Mouse (Mus musculus): ENCODE measurements at regions not wholly inside any gene's neighbourhood (a gene's known extent, or its start where the extent isn't known, plus 50 kb on each side); places are given as distances from the start of the nearest gene placed in this dataset.
"Not testable (repeated sequence)": the region's sequence is repeated elsewhere in the genome, so short reads cannot be mapped to it uniquely, and the experiment has no call there.

- Histone ChIP-seq H3K27ac (replicated peaks; ENCODE audit: low read depth, low read length) (no peak overlapping the region), H3K4me3 (ENCODE audit: insufficient read depth, low read depth, low read length) (no peak overlapping the region), H3K4me1 (ENCODE audit: control insufficient read depth, insufficient read depth, insufficient read length, low read length) (no peaks in the 10 kb centered on the region)
Observed at GRCm38 (mm10) chr12:16384396-16384795, 226.4 kb downstream of the Lpin1 start.

DNA sequence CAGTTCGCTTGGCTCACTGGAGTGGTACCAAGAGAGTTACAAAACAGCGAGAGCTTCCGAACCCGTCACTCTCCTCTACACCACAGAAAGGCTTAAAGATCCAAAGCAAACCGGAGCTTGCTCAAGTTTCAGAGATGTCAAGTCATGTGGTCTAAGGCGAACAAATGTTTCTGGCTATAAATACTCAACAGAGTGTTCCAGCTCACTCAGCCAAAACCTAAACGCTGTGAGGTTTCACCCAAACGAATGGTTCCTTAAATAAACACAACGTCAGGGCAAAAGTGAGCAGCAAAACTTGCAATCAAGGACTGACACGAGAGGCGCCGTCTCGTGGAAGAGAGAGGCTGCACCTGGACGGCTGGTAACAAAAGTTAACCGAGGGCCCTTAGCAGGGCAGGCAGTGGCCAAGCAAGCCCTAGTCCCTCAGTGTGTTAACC is 227.2 kb downstream of the Lpin1 start:
- Histone ChIP-seq H3K4me1 (ENCODE audit: control insufficient read depth, insufficient read depth, insufficient read length, low read length) (no peaks in the 10 kb centered on the region), H3K4me3 (ENCODE audit: insufficient read depth, low read depth, low read length) (no peak overlapping the region), H3K27ac (replicated peaks; ENCODE audit: low read depth, low read length) (no peak overlapping the region)

- no peak overlapping the region for H3K4me3 ChIP-seq (ENCODE audit: insufficient read depth, low read depth, low read length)
- no peak overlapping the region for H3K27ac ChIP-seq (replicated peaks; ENCODE audit: low read depth, low read length)
- H3K4me1 ChIP-seq (ENCODE audit: control insufficient read depth, insufficient read depth, insufficient read length, low read length) = no peaks in the 10 kb centered on the region
Observed at GRCm38 (mm10) chr12:16382417-16382988, 228.3 kb downstream of the Lpin1 start.

GRCm38 (mm10) chr12:16381026-16381425 is 229.7 kb downstream of the Lpin1 start:
- Histone ChIP-seq H3K27ac (replicated peaks; ENCODE audit: low read depth, low read length) (no peak overlapping the region), H3K4me3 (ENCODE audit: insufficient read depth, low read depth, low read length) (no peak overlapping the region), H3K4me1 (ENCODE audit: control insufficient read depth, insufficient read depth, insufficient read length, low read length) (no peaks in the 10 kb centered on the region)

GRCm38 (mm10) chr12:16380346-16380745 is 230.4 kb downstream of the Lpin1 start:
- no peak overlapping the region for H3K4me3 ChIP-seq (ENCODE audit: insufficient read depth, low read depth, low read length)
- H3K4me1 ChIP-seq (ENCODE audit: control insufficient read depth, insufficient read depth, insufficient read length, low read length) = no peaks in the 10 kb centered on the region
- no peak overlapping the region for H3K27ac ChIP-seq (replicated peaks; ENCODE audit: low read depth, low read length)

DNA sequence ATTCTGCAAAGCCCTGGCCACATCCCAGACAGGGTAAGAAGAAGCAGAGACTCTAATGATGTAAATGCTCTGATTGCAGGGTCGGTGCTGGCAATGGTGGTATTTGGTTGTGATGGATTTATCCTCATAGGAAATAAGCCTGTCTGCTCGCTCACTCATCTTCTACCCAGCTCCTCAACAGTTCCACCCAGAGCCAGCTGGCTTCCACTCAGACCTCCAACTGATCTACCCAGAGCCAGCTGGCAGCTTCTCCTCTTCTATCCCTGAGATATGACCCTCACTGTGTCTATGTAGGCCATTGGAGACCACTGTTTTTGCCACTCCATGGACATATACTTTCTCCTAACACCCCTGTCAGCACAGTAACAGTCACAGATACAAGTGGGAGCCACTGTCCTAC is 231.4 kb downstream of the Lpin1 start:
- no peaks in the 10 kb centered on the region for H3K4me1 ChIP-seq (ENCODE audit: control insufficient read depth, insufficient read depth, insufficient read length, low read length)
- no peak overlapping the region for H3K27ac ChIP-seq (replicated peaks; ENCODE audit: low read depth, low read length)
- H3K4me3 ChIP-seq (ENCODE audit: insufficient read depth, low read depth, low read length) = no peak overlapping the region

- no peak overlapping the region for H3K27ac ChIP-seq (replicated peaks; ENCODE audit: low read depth, low read length)
- H3K4me3 ChIP-seq (ENCODE audit: insufficient read depth, low read depth, low read length) = no peak overlapping the region
- no peaks in the 10 kb centered on the region for H3K4me1 ChIP-seq (ENCODE audit: control insufficient read depth, insufficient read depth, insufficient read length, low read length)
Observed at GRCm38 (mm10) chr12:16378501-16378900, 232.3 kb downstream of the Lpin1 start.

GRCm38 (mm10) chr12:16374331-16374996 is 236.3 kb downstream of the Lpin1 start:
- no peak overlapping the region for H3K27ac ChIP-seq (replicated peaks; ENCODE audit: low read depth, low read length)
- no peak overlapping the region for H3K4me3 ChIP-seq (ENCODE audit: insufficient read depth, low read depth, low read length)

DNA sequence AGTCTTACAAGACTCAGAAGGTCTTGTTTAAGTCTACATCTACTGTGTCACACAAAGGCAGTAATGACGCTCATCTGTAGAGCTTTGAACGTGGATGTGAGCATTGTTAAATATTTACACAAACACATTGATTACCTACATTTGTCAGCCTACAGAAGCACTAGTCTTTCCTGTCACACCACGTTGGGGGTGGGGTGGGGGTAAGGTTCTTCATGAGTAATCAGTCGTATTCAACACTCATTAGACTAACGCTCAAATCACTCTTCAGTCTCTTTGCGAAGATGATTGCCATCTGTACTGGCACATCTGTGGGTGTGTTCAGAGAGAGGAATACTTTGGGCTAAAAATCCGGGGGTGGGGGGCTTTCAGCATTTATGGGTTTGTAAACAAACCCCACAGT is 240.7 kb downstream of the Lpin1 start:
- no peak overlapping the region for H3K27ac ChIP-seq (replicated peaks; ENCODE audit: low read depth, low read length)
- no peaks in the 10 kb centered on the region for H3K4me1 ChIP-seq (ENCODE audit: control insufficient read depth, insufficient read depth, insufficient read length, low read length)
- H3K4me3 ChIP-seq (ENCODE audit: insufficient read depth, low read depth, low read length) = no peak overlapping the region

More at GRCm38 (mm10) chr12:16374331-16374996, 236.3 kb downstream of the Lpin1 start:
- H3K4me1 ChIP-seq (ENCODE audit: control insufficient read depth, insufficient read depth, insufficient read length, low read length) = no peaks in the 10 kb centered on the region

DNA sequence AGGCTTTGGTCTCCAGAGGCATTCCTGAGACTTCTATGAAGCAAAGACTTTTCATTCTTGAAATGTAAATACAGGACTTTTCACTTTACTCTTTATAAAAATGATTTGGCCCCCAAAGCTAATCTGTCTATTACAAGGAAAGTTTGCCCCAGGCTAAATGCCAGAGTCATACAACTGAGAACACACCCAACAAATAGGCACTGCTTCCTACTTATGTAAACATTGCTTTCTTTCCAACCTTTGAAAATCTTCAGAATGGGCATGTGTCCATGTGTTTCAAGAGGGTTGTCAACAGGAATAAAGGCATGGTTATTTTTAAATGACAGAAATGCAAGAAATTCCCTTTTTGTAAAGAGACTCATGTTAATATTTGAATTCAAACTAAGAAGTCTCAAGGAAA is 248.4 kb downstream of the Lpin1 start:
- H3K4me1 ChIP-seq (ENCODE audit: control insufficient read depth, insufficient read depth, insufficient read length, low read length) = no peaks in the 10 kb centered on the region
- no peak overlapping the region for H3K4me3 ChIP-seq (ENCODE audit: insufficient read depth, low read depth, low read length)
- H3K27ac ChIP-seq (replicated peaks; ENCODE audit: low read depth, low read length) = no peak overlapping the region

DNA sequence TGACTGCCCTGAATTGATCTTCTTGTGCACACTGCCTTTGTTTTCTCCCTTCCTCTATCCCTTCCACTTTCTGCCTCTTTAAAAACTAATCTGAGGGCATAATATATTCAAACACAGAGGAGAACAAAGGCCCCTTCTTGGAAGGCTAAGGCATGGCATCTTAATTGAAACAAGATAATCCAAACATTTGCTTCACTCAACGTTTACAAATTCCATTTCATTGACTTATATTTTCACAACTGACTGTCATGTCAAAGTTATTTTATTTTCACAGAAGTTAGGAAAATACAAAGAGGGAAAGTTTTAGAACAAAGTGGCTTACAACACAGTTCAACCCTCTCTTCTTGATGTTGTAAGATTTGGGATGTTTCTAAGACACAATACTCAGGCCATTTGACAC is 251.9 kb downstream of the Lpin1 start:
- Histone ChIP-seq H3K27ac (replicated peaks; ENCODE audit: low read depth, low read length) (no peak overlapping the region), H3K4me3 (ENCODE audit: insufficient read depth, low read depth, low read length) (no peak overlapping the region), H3K4me1 (ENCODE audit: control insufficient read depth, insufficient read depth, insufficient read length, low read length) (no peaks in the 10 kb centered on the region)

DNA sequence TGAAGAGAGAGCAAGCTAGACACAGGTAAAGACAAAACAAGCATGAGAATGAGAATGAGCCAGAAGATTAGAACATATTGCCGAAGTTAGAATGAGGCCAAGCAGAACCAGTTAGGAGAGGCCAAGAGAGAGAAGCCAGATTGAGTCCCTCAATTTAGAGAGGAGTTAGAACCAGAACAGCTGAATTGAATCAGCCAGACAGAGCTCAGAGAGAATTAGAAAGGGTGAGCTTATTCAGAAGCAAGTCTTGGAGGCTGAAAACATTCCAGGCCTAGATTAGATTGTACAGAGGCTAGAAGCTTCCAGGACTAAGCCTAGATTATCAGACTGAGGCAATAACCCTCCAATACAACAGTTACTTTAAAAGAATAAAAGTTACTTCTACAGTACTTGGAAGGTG is 256.1 kb downstream of the Lpin1 start:
- Histone ChIP-seq H3K4me3 (ENCODE audit: insufficient read depth, low read depth, low read length) (no peak overlapping the region), H3K4me1 (ENCODE audit: control insufficient read depth, insufficient read depth, insufficient read length, low read length) (no peaks in the 10 kb centered on the region), H3K27ac (replicated peaks; ENCODE audit: low read depth, low read length) (no peak overlapping the region)

DNA sequence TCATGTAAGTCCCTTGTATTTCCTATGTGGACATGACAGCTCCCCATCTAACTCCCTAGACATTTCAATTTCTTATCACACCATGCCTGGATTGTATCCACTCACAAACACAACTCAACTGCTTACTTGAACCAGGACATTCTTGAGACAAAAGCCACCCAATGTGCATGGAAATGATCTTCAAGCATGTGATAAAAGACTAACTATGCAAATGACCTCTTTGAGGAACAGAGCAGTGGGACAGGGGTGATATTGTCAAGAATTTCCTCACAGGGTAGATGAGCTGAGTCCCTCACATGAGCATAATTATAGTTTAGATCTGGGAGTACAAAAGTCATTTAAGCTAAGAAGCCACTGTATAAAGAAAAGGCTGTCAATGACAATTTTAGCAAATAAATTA is 259.0 kb downstream of the Lpin1 start:
- H3K27ac ChIP-seq (replicated peaks; ENCODE audit: low read depth, low read length) = no peak overlapping the region
- H3K4me3 ChIP-seq (ENCODE audit: insufficient read depth, low read depth, low read length) = no peak overlapping the region
- no peaks in the 10 kb centered on the region for H3K4me1 ChIP-seq (ENCODE audit: control insufficient read depth, insufficient read depth, insufficient read length, low read length)

GRCm38 (mm10) chr12:16349310-16349709 is 261.5 kb downstream of the Lpin1 start:
- Histone ChIP-seq H3K4me3 (ENCODE audit: insufficient read depth, low read depth, low read length) (no peak overlapping the region), H3K4me1 (ENCODE audit: control insufficient read depth, insufficient read depth, insufficient read length, low read length) (no peaks in the 10 kb centered on the region), H3K27ac (replicated peaks; ENCODE audit: low read depth, low read length) (no peak overlapping the region)

DNA sequence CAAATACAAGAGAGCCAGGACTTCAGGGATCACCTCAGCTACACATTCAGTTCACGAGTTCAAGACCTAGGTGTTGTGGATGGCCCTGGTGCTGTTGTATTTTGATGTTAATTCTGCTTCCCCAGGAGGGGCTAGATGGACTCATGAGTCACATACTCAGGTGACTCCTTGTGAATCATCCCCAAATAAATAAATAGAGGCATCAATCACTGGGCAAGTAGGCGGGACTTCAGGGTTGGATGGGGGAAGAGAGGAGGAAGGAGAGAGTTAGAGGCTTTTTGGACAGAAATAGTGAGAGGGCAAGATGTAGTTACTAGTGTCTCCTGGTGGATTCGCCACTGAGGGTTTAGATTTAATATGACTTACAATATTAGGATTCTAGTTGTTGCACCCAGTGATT is 266.7 kb downstream of the Lpin1 start:
- no peak overlapping the region for H3K4me3 ChIP-seq (ENCODE audit: insufficient read depth, low read depth, low read length)
- H3K4me1 ChIP-seq (ENCODE audit: control insufficient read depth, insufficient read depth, insufficient read length, low read length) = no peaks in the 10 kb centered on the region
- no peak overlapping the region for H3K27ac ChIP-seq (replicated peaks; ENCODE audit: low read depth, low read length)

DNA sequence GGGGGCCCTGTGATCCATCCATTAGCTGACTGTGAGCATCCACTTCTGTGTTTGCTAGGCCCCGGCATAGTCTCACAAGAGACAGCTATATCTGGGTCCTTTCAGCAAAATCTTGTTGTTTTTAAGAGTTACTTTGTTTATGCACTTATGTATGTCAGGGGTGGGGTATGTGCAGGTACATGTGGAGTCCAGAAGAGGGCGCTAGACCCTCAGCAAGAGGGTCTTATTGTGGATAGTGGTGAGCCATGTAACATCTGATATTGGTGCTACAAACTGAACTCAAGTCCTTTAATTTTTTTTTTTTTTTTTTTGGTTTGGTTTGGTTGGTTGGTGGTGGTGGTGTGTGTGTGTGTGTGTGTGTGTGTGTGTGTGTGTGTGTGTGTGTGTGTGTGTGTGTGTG is 268.7 kb downstream of the Lpin1 start:
- H3K4me1 ChIP-seq (ENCODE audit: control insufficient read depth, insufficient read depth, insufficient read length, low read length) = not testable (repeated sequence)

More for the DNA sequence above, 268.7 kb downstream of the Lpin1 start:
- not testable (repeated sequence) for H3K4me3 ChIP-seq (ENCODE audit: insufficient read depth, low read depth, low read length); H3K27ac ChIP-seq (replicated peaks; ENCODE audit: low read depth, low read length)

Data from brown adipose tissue, adult 24 weeks (tissue).